Mouse (Mus musculus) limb, embryonic 14.5 days (tissue): ENCODE results near the gene Fgd2. TPM values are rescaled to one million over a fixed set of nuclear protein-coding genes. Genes with fewer than 3 reads are reported as not detected.

ENCODE experiments used
- ATAC-seq: fragments of 200-750 bp; cut with Nextera tagmentation; 2 replicates; pipeline ENCODE4 v1.8.0; 2017; ENCODE audit warnings: low read depth, moderate number of reproducible peaks, moderate TSS enrichment; ENCODE audit not compliant: low FRiP score
- DNase-seq: peaks from one replicate; pipeline ENCODE4 v3.0.0-alpha.2; 2015; ENCODE audit warnings: low spot score
- H3K27ac ChIP-seq: fragments of 300-500 bp; sonication (generic); replicated peaks from 2 replicates; pipeline ENCODE4 v1.5.1; 2014; ENCODE audit warnings: low read depth, mild to moderate bottlenecking, low read length, moderate library complexity, mixed read lengths
- H3K27me3 ChIP-seq: fragments of 300-500 bp; sonication (generic); 2 replicates; pipeline ENCODE4 v1.6.1; 2014; ENCODE audit warnings: low read length, mixed read lengths; ENCODE audit not compliant: control insufficient read depth, insufficient read depth
- H3K36me3 ChIP-seq: fragments of 300-500 bp; sonication (generic); 2 replicates; pipeline ENCODE4 v1.6.1; 2014; ENCODE audit warnings: mild to moderate bottlenecking, low read length, moderate library complexity, mixed read lengths; ENCODE audit not compliant: control insufficient read depth, insufficient read depth
- H3K4me1 ChIP-seq: fragments of 300-500 bp; sonication (generic); 2 replicates; pipeline ENCODE4 v1.6.1; 2014; ENCODE audit warnings: antibody characterized with exemption, low read length, mixed read lengths; ENCODE audit not compliant: control insufficient read depth, insufficient read depth
- H3K4me2 ChIP-seq: fragments of 300-500 bp; sonication (generic); replicated peaks from 2 replicates; pipeline ENCODE4 v1.6.1; 2014; ENCODE audit warnings: low read depth, mild to moderate bottlenecking, low read length, moderate library complexity; ENCODE audit not compliant: severe bottlenecking
- H3K4me3 ChIP-seq: fragments of 300-500 bp; sonication (generic); replicated peaks from 2 replicates; pipeline ENCODE4 v1.5.1; 2014; ENCODE audit warnings: low read length
- H3K9ac ChIP-seq: fragments of 300-500 bp; sonication (generic); 2 replicates; pipeline ENCODE4 v1.6.1; 2014; ENCODE audit warnings: mild to moderate bottlenecking, low read depth, low read length, moderate library complexity; ENCODE audit not compliant: severe bottlenecking
- H3K9me3 ChIP-seq: fragments of 300-500 bp; sonication (generic); 2 replicates; pipeline ENCODE4 v1.6.1; 2016; ENCODE audit warnings: low read length; ENCODE audit not compliant: control insufficient read depth
- POLR2A ChIP-seq: fragments of 200-500 bp; IDR thresholded peaks from 2 replicates; pipeline ENCODE4 v1.8.0; 2012; ENCODE audit warnings: inconsistent platforms, mild to moderate bottlenecking, moderate library complexity, borderline replicate concordance; ENCODE audit not compliant: insufficient read depth, insufficient read length; ENCODE audit errors: extremely low read depth
- WGBS: fragments of 180-500 bp; shearing (Covaris S2); extraction: QIAGEN DNeasy Blood & Tissue Kit; methylation state at CpG from one replicate; pipeline ENCODE4 v1.1.7; 2014; 5-methylcytosine and 5-hydroxymethylcytosine counted together
- polyA plus RNA-seq, 2 experiments: library from polyadenylated mRNA; depleted of rRNA in 1 of 2; stranded (reverse) in 1 of 2; unstranded in 1 of 2; fragments of >200 nt; fragmentation: Nextera tagmentation in 1 of 2; extraction: Ambion mirVana in 1 of 2; gene quantifications; 2 replicates each; pipeline versions ENCODE4 v1.2.1 to v1.2.3; 2012 to 2014

Gene Fgd2
- polyA plus RNA-seq, 2 experiments: 6.2 to 9.4 TPM

- 48% methylated on average over 14 of the region's 14 CpGs for WGBS
- Histone ChIP-seq H3K4me3 (no peak overlapping the region), H3K9ac (no peak overlapping the region), H3K27me3 (no peaks in the 10 kb centered on the region), H3K9me3 (no peaks in the 10 kb centered on the region), H3K4me1 (peaks cover 19% of the 10 kb centered on the region), H3K36me3 (no peaks in the 10 kb centered on the region), H3K4me2 (no peak overlapping the region), H3K27ac (no peak overlapping the region)
- ATAC-seq (no peak), DNase-seq (no peak)
- no peak for TF ChIP-seq POLR2A
Observed at GRCm38 (mm10) chr17:29399241-29399910, 38.7 kb downstream of the Fgd2 start.

GRCm38 (mm10) chr17:29400044-29400443 is 39.3 kb downstream of the Fgd2 start:
- H3K9ac ChIP-seq: no peak overlapping the region
- no peaks in the 10 kb centered on the region for H3K9me3 ChIP-seq
- H3K4me3 ChIP-seq: no peak overlapping the region
- WGBS: 61% methylated on average over 5 of the region's 5 CpGs
- H3K27me3 ChIP-seq: no peaks in the 10 kb centered on the region
- ATAC-seq (no peak), DNase-seq (no peak)
- TF ChIP-seq POLR2A: no peak
- no peaks in the 10 kb centered on the region for H3K36me3 ChIP-seq
- no peak overlapping the region for H3K4me2 ChIP-seq
- no peak overlapping the region for H3K27ac ChIP-seq
- peaks cover 19% of the 10 kb centered on the region for H3K4me1 ChIP-seq

GRCm38 (mm10) chr17:29401741-29402268 is 41.1 kb downstream of the Fgd2 start:
- no peak for ATAC-seq
- Histone ChIP-seq H3K4me2 (no peak overlapping the region), H3K36me3 (no peaks in the 10 kb centered on the region), H3K9me3 (no peaks in the 10 kb centered on the region), H3K9ac (no peak overlapping the region), H3K27ac (no peak overlapping the region), H3K4me3 (no peak overlapping the region), H3K27me3 (no peaks in the 10 kb centered on the region), H3K4me1 (peaks cover 19% of the 10 kb centered on the region)
- no peak for DNase-seq
- no peak for TF ChIP-seq POLR2A
- WGBS: 66% methylated on average over 15 of the region's 15 CpGs

GRCm38 (mm10) chr17:29403179-29403578 is 42.5 kb downstream of the Fgd2 start:
- no peak overlapping the region for H3K27ac ChIP-seq
- H3K4me1 ChIP-seq: peaks cover 6% of the 10 kb centered on the region
- no peak overlapping the region for H3K4me2 ChIP-seq
- DNase-seq (no peak), ATAC-seq (no peak)
- H3K9me3 ChIP-seq: no peaks in the 10 kb centered on the region
- no peaks in the 10 kb centered on the region for H3K27me3 ChIP-seq
- H3K36me3 ChIP-seq: no peaks in the 10 kb centered on the region
- WGBS: 58% methylated on average over 1 of the region's 1 CpGs
- no peak for TF ChIP-seq POLR2A
- no peak overlapping the region for H3K4me3 ChIP-seq
- no peak overlapping the region for H3K9ac ChIP-seq

- DNase-seq: no peak
- no peaks in the 10 kb centered on the region for H3K27me3 ChIP-seq
- no peaks in the 10 kb centered on the region for H3K4me1 ChIP-seq
- H3K36me3 ChIP-seq: no peaks in the 10 kb centered on the region
- no peak overlapping the region for H3K4me3 ChIP-seq
- H3K9ac ChIP-seq: no peak overlapping the region
- H3K4me2 ChIP-seq: no peak overlapping the region
- 56% methylated on average over 13 of the region's 13 CpGs for WGBS
- no peaks in the 10 kb centered on the region for H3K9me3 ChIP-seq
- TF ChIP-seq POLR2A: no peak
- ATAC-seq: no peak
- no peak overlapping the region for H3K27ac ChIP-seq
Observed at GRCm38 (mm10) chr17:29405501-29405900, 44.8 kb downstream of the Fgd2 start.
